Mouse (Mus musculus) CD4-positive, CD25-positive, alpha-beta regulatory T cell, adult 4 months (primary cell): ENCODE data around the gene 2200002J24Rik. TPM values are rescaled to one million over a fixed set of nuclear protein-coding genes. Genes with fewer than 3 reads are reported as not detected.
A peak's percentile ranks its signal among the peaks of the same experiment; 100 is the strongest.
"Not testable (repeated sequence)": the region's sequence is repeated elsewhere in the genome, so short reads cannot be mapped to it uniquely, and the experiment has no call there.

Experiments
- ATAC-seq: one replicate; pipeline ENCODE4 v1.8.0; 2017
- polyA plus RNA-seq, 2 experiments: library from polyadenylated mRNA; unstranded; fragments of 100-300 nt; shearing (Covaris generic); gene quantifications; one replicate each; pipeline ENCODE4 v1.2.1; 2017

The 2200002J24Rik gene
- polyA plus RNA-seq, 2 experiments from 2014 or later = not detected

DNA sequence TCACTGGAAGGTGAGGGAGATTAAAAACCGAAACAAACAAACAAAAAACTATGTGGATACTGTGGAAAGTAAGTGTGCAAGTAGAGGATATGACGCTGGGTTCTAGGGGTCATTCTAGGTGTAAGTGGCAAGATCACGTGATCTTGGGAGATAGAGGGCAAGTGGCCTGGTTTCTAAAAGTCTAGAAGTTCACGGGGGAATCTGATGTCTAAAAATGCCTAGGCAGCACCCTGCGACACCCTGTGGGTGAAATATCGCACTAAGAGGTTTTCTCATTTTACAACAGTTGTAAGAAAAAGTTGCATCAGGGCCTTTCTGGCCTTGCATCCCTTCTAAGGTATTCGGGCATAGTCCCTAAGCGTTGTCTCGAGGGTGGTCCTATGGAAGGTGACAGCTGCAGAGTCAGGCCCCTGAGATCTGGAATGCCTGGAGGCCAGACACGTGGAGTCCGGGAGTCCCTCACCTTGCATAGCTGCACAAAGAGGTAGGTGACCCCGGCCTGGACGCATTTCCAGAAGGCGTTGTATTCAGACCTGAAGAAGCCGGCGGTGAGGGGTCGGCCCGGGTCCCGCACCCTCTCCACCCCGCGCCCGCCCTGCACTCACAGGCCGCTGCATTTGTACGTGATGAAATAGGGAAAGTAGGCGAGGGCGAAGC, 30.1 kb downstream of the 2200002J24Rik start:
- ATAC-seq = peak; percentile 4

- ATAC-seq = peak; percentile 97
These were observed 30.8 kb downstream of the 2200002J24Rik start, which contains the start of gene Tmem147 for GRCm38 (mm10) chr7:30729396-30730063. Gene Tmem147, minus strand, starts transcription at chr7:30729540.

DNA sequence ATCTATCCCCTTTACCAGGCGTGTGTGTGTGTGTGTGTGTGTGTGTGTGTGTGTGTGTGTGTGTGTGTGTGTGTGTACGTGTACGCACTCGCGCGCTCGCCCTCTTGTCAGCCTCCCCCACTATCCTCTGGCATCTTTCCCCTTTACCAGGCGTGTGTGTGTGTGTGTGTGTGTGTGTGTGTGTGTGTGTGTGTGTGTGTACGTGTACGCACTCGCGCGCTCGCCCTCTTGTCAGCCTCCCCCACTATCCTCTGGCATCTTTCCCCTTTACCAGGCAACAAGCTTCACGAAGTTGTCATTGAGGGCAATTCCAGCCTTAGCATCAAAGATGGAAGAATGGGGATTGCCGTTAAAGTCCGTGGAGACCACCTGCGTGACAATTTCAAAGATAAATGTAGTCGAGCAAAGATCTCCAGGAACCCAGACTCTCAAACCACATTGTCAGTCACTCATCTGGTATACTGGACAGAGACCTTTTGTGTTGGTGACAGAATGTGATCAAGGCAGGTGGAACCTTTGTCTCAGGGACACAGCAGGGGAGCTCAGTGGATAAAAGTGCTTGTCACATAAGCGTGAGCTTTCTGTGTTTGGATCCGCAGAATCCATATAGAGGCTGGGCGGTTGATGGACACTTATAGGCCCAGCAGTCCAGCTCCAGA, 31.5 kb downstream of the 2200002J24Rik start:
- not testable (repeated sequence) for ATAC-seq

GRCm38 (mm10) chr7:30736211-30736610, 37.5 kb downstream of the 2200002J24Rik start:
- ATAC-seq = no peak

GRCm38 (mm10) chr7:30742570-30742969, 43.8 kb downstream of the 2200002J24Rik start:
- not testable (repeated sequence) for ATAC-seq

GRCm38 (mm10) chr7:30743617-30744016, 44.9 kb downstream of the 2200002J24Rik start, which contains the start of gene Gapdhs:
Gene Gapdhs, minus strand, starts transcription at chr7:30743681.
- ATAC-seq = not testable (repeated sequence)

DNA sequence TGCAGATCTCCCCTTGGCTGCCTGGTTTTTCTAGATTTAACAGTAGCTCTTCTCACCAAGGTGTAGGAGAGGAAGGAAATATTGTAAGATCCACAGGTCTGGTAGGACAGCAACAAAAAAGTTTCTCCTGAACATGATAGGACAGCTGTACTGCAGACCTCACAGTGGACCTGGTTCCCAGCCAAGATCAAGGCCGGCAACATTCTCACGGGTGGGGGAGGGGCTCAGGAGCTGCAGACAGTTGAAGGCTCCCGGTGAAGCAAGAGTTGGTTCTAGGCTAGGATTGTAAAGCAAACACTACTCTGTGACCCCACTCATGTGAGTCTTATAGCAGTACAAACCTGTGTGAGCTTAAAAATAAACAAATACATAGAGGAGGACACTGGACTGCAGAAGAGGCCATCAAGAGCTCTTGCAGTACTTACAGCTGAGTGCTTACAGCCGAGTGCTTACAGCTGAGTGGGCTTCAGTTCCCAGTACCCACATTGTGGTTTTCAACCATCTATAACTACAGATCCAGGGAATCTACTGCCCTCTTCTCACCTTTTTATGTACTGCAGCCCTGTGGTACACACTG, 45.4 kb downstream of the 2200002J24Rik start:
- no peak for ATAC-seq

DNA sequence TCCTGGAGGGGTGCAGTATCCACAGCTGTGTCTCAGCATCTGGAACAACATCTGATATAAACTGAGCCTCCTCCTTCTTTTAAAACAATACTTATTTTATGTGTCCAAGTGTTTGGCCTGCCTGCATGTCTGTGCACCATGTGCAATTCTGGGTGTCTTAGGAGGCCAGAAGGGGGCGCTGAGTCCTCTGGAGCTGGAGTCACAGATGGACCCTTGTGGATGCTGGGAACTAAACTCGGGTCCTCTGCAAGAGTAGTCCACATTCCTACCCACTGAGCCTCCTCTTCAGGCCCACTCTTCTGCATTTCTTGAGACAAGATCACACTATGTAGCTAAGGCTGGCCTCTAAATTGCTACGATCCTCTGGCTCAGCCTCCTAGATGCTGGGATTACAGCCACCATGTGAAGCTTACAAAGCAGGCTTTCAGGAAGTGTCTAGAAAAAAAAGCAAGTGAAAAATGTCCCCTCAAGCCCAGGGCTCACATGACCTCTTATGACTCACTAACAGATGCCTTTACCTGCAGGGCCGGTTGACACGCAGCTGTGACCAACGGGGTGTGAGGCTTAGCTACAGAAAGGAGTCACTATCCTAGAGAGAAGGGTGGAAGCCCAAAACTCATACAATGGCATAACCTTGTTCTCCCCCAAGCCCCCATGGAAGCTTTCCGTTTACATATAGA, 48.9 kb downstream of the 2200002J24Rik start:
- no peak for ATAC-seq

Other genes with a start within 250 kb of the 2200002J24Rik start
- gene Kirrel2, start 241.2 kb upstream of the 2200002J24Rik start, polyA plus RNA-seq = not detected
- not detected for gene Nphs1, start 240.6 kb upstream of the 2200002J24Rik start, polyA plus RNA-seq
- not detected for gene Prodh2, start 205.3 kb upstream of the 2200002J24Rik start, polyA plus RNA-seq
- under 1 TPM; 0.46 to 0.67 TPM for gene Arhgap33, start 163.9 kb upstream of the 2200002J24Rik start, polyA plus RNA-seq
- gene Hspb6, start 146.7 kb upstream of the 2200002J24Rik start, polyA plus RNA-seq = 1 to 10 TPM; 1.0 to 3.1 TPM
- 1 to 10 TPM; 5.2 to 6.2 TPM for gene Proser3, start 146.6 kb upstream of the 2200002J24Rik start, polyA plus RNA-seq
- 100 to 1,000 TPM; 101 to 104 TPM for gene Lin37, start 139.1 kb upstream of the 2200002J24Rik start, polyA plus RNA-seq
- 10 to 100 TPM; 46.5 to 62.1 TPM for gene U2af1l4, start 135.6 kb upstream of the 2200002J24Rik start, polyA plus RNA-seq
- gene Gm49396, start 135.6 kb upstream of the 2200002J24Rik start, polyA plus RNA-seq = 100 to 1,000 TPM in 1 of 2 experiments, 10 to 100 TPM in 1; 85.4 to 105 TPM
- gene Psenen, start 135.3 kb upstream of the 2200002J24Rik start, polyA plus RNA-seq = 100 to 1,000 TPM; 314 to 323 TPM
- gene Igflr1, start 133.5 kb upstream of the 2200002J24Rik start, polyA plus RNA-seq = 100 to 1,000 TPM; 210 to 244 TPM
- 10 to 100 TPM; 16.4 to 21.6 TPM for gene Kmt2b, start 110.2 kb upstream of the 2200002J24Rik start, polyA plus RNA-seq
- gene Zbtb32, start 100.0 kb upstream of the 2200002J24Rik start, polyA plus RNA-seq = 10 to 100 TPM in 1 of 2 experiments, 1 to 10 TPM in 1; 8.1 to 18.0 TPM
- under 1 TPM; 0.38 to 0.60 TPM for gene Upk1a, start 86.1 kb upstream of the 2200002J24Rik start, polyA plus RNA-seq
- gene Cox6b1, start 72.8 kb upstream of the 2200002J24Rik start, polyA plus RNA-seq = 100 to 1,000 TPM; 333 to 643 TPM
- not detected for gene Etv2, start 63.1 kb upstream of the 2200002J24Rik start, polyA plus RNA-seq
- 10 to 100 TPM; 14.4 to 25.1 TPM for gene Rbm42, start 48.6 kb upstream of the 2200002J24Rik start, polyA plus RNA-seq
- 10 to 100 TPM; 21.3 to 44.0 TPM for gene Haus5, start 33.9 kb upstream of the 2200002J24Rik start, polyA plus RNA-seq
- gene Pmis2, start 27.3 kb upstream of the 2200002J24Rik start, polyA plus RNA-seq = not detected
- not detected for gene Atp4a, start 13.3 kb downstream of the 2200002J24Rik start, polyA plus RNA-seq
- 10 to 100 TPM; 60.5 to 65.0 TPM for gene Tmem147, start 30.6 kb downstream of the 2200002J24Rik start, polyA plus RNA-seq
- gene Gapdhs, start 44.8 kb downstream of the 2200002J24Rik start, polyA plus RNA-seq = not detected
- gene Sbsn, start 52.5 kb downstream of the 2200002J24Rik start, polyA plus RNA-seq = 1 to 10 TPM; 2.4 to 3.6 TPM
- under 1 TPM in 1 of 2 experiments, not detected in 1; 0.16 TPM for gene Dmkn, start 64.8 kb downstream of the 2200002J24Rik start, polyA plus RNA-seq
- gene Krtdap, start 89.0 kb downstream of the 2200002J24Rik start, polyA plus RNA-seq = not detected
- 1 to 10 TPM in 1 of 2 experiments, under 1 TPM in 1; 0.70 to 1.4 TPM for gene Ffar2, start 124.8 kb downstream of the 2200002J24Rik start, polyA plus RNA-seq
- not detected for gene Ffar3, start 157.3 kb downstream of the 2200002J24Rik start, polyA plus RNA-seq
- gene Ffar1, start 162.6 kb downstream of the 2200002J24Rik start, polyA plus RNA-seq = under 1 TPM in 1 of 2 experiments, not detected in 1; 0.14 TPM
- 10 to 100 TPM in 1 of 2 experiments, 1 to 10 TPM in 1; 4.2 to 20.3 TPM for gene Cd22, start 181.4 kb downstream of the 2200002J24Rik start, polyA plus RNA-seq
- not detected for gene Mag, start 215.9 kb downstream of the 2200002J24Rik start, polyA plus RNA-seq
- gene Hamp2, start 225.8 kb downstream of the 2200002J24Rik start, polyA plus RNA-seq = not detected
- gene Hamp, start 245.1 kb downstream of the 2200002J24Rik start, polyA plus RNA-seq = not detected